In genomic region chr10:8491909-8492591, GRCm38 (mm10) we compare ENCODE assay signal across 19 mouse cellular contexts.
"Had no signal": no experiment of that assay in that cellular context is flagged by ENCODE, and none has a peak within 500 bp of the region (broad histone marks: within the 10 kb centered on the region; RNA-seq: fewer than 3 reads in every experiment).

No protein-coding gene starts in this region.

- H3K4me1 ChIP-seq: liver, embryonic 13.5 days had no signal

- H3K9ac ChIP-seq: liver, embryonic 13.5 days; midbrain, embryonic 12.5 days; midbrain, embryonic 15.5 days; neural tube, embryonic 12.5 days; neural tube, embryonic 15.5 days had no signal

- H3K4me3 ChIP-seq: left cerebral cortex, adult 2 months; liver, embryonic 13.5 days; midbrain, embryonic 12.5 days; midbrain, embryonic 15.5 days; neural tube, embryonic 12.5 days; neural tube, embryonic 15.5 days had no signal

- H3K36me3 ChIP-seq: liver, embryonic 13.5 days; midbrain, embryonic 12.5 days; midbrain, embryonic 15.5 days; neural tube, embryonic 12.5 days; neural tube, embryonic 15.5 days had no signal

- ATAC-seq: intestine, embryonic 16.5 days; midbrain, embryonic 15.5 days had no signal

- H3K4me2 ChIP-seq: liver, embryonic 13.5 days; midbrain, embryonic 12.5 days; midbrain, embryonic 15.5 days; neural tube, embryonic 12.5 days; neural tube, embryonic 15.5 days had no signal

- H3K27ac ChIP-seq: left cerebral cortex, adult 2 months; liver, embryonic 13.5 days; midbrain, embryonic 12.5 days; midbrain, embryonic 15.5 days; neural tube, embryonic 12.5 days; neural tube, embryonic 15.5 days had no signal

- DNase-seq: kidney, adult 18-20 months; kidney, adult 9 months; kidney, postnatal 14 days; kidney, postnatal 4 days; layer of hippocampus, adult 9-11 months; layer of hippocampus, postnatal 36 days; liver, embryonic 13.5 days; lung, adult 2 months; lung, postnatal 4 days; right cerebral cortex, postnatal 25 days; spleen, adult 18-20 months; thymus, adult 18-20 months; thymus, postnatal 36 days had no signal

- H3K9me3 ChIP-seq: liver, embryonic 13.5 days; midbrain, embryonic 12.5 days; midbrain, embryonic 15.5 days; neural tube, embryonic 12.5 days; neural tube, embryonic 15.5 days had no signal

- H3K27me3 ChIP-seq: liver, embryonic 13.5 days; midbrain, embryonic 12.5 days; midbrain, embryonic 15.5 days; neural tube, embryonic 12.5 days; neural tube, embryonic 15.5 days had no signal
